Mouse (Mus musculus): Measurements from ENCODE around the gene Oas1c.
A peak's percentile ranks its signal among the peaks of the same experiment; 100 is the strongest.

The Oas1c gene

DNA sequence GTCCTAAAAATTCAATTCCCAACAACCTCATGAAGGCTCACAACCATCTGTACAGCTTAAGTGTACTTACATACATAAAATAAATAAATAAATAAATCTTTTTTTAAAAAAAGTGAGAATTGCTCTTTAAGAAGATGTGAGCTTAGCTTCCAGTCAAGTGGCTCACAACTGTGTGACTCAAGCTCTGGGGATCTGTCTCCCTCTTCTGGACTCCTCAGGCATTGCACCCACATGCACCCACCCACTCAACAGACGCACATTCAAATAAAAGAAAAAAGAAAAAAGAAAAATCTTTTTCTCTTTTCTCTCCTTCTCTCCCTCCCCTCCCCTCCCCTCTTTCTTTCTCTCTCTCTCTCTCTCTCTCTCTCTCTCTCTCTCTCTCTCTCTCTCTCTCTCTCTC is 30.7 kb downstream of the Oas1c start:
- DNase-seq (ENCODE audit: low spot score in 2 of 2): no peak

DNA sequence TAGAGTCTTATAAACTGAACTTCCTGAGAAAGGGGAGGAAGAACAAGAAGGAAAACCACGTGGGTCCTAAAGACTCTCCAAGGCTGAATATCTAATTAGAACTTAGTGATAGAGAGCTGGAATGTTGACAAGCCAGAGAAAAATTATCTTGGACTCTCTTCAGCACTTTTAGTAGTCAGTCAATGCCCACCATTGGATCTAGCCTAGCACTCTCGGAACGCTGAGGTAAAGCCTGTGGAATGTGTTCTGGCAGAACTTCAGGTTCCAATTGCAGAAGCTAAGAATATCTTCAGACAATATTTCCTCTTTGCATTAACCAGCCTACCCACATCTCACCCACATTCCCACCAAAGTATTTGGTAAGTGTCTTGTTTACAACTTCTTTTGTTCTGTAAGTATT is 32.4 kb downstream of the Oas1c start:
- no peak for DNase-seq (ENCODE audit: low spot score in 2 of 2)

- no peak for DNase-seq (ENCODE audit: low spot score in 2 of 2)
These were observed 33.4 kb downstream of the Oas1c start for GRCm38 (mm10) chr5:120778941-120779340.

GRCm38 (mm10) chr5:120777478-120777877 is 34.8 kb downstream of the Oas1c start, which contains the start of gene Oas3:
Oas3 (minus strand) TSS chr5:120777661.
- DNase-seq (ENCODE audit: low spot score in 2 of 2): no peak

DNA sequence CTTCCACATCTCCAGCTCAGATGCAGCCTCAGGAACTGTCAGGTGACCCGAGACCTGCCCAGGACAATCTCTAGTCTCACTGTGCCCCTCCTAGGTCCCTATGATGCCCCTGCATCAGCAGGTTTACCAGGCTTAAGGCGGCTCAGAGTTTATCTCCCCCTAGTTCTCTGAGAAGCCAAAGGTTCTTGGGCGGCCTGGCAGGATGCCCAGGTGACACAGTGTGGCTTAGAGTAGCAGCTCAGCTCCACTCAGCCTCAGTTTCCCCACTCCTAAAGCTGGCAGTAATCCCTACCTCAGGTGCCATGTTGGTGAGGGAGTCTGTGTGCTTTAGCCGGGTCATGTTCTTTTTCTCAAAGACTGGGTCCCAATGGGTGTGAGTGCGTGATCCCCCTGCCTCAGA is 35.5 kb downstream of the Oas1c start:
- no peak for DNase-seq (ENCODE audit: low spot score in 2 of 2)

DNA sequence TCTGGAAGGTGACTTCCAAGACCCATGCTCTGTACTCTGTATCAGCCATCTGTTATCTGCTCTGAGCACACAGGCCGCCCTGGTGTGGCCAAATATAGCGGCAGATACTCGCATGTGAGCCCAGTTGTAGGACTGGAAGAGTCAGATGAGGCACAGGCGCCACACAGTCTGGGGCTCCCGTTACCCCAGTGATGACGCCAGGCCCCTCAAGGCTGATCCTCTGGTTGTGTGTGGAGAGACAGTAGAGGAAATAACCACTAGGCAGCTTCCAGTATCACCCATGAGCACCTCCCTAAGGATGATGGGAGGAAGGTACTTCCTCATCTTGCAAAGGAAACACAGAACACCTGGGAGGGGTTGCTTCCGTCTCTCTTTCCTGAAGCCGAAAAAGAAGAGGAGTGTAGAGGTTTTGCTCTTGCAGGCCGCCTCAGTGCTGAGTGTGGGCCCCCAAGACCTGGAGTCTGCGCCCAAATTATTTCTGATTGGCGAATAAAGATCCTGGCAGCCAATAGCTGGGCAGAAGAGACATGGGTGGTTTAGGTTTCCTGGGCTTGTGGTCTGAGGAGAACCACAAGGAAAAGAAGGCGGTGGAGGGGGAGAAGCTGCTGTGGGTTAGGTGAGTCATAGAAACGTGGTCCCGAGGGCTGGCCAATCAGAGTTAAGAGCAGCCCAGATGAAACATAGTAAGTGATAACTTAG is 36.9 kb downstream of the Oas1c start:
- no peak for DNase-seq (ENCODE audit: low spot score in 2 of 2)

- no peak for DNase-seq (ENCODE audit: low spot score in 2 of 2)
These were observed 42.9 kb downstream of the Oas1c start for GRCm38 (mm10) chr5:120769396-120769795.

GRCm38 (mm10) chr5:120765010-120765409 is 47.3 kb downstream of the Oas1c start:
- DNase-seq (ENCODE audit: low spot score in 2 of 2): no peak

GRCm38 (mm10) chr5:120761901-120762300 is 50.4 kb downstream of the Oas1c start:
- DNase-seq (ENCODE audit: low spot score in 2 of 2): peak in 1 of 2 experiments; percentile 44

GRCm38 (mm10) chr5:120754215-120754614 is 58.1 kb downstream of the Oas1c start:
- DNase-seq (ENCODE audit: low spot score in 2 of 2): no peak

- no peak for DNase-seq (ENCODE audit: low spot score in 2 of 2)
These were observed 59.5 kb downstream of the Oas1c start for GRCm38 (mm10) chr5:120752786-120753185.

DNA sequence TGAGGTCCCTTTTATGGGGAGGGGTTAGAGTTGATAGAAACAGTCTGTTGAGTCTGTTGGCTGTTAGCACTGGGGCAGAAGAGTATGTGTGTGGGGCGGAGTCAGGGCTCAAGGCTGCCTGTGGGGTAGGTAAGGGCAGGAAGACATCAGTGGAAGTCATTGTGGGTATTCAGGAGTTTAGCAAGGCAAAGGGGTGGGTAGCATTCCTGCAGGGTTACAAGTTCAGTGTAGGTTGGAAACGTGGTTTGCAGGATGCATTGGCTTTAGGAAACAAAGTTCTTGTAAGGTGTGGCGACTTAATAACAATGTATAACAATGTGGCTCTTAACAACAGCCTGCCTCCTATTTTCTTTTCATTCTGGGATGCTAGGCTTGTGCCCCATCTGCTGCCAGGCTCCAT is 61.1 kb downstream of the Oas1c start:
- no peak for DNase-seq (ENCODE audit: low spot score in 2 of 2)
